Mouse (Mus musculus): Measurements from ENCODE around the gene Slc25a25. TPM values are rescaled to one million over a fixed set of nuclear protein-coding genes. Genes with fewer than 3 reads are reported as not detected.

Slc25a25 gene
- polyA plus RNA-seq, 1 experiment, result 11.4 TPM

DNA sequence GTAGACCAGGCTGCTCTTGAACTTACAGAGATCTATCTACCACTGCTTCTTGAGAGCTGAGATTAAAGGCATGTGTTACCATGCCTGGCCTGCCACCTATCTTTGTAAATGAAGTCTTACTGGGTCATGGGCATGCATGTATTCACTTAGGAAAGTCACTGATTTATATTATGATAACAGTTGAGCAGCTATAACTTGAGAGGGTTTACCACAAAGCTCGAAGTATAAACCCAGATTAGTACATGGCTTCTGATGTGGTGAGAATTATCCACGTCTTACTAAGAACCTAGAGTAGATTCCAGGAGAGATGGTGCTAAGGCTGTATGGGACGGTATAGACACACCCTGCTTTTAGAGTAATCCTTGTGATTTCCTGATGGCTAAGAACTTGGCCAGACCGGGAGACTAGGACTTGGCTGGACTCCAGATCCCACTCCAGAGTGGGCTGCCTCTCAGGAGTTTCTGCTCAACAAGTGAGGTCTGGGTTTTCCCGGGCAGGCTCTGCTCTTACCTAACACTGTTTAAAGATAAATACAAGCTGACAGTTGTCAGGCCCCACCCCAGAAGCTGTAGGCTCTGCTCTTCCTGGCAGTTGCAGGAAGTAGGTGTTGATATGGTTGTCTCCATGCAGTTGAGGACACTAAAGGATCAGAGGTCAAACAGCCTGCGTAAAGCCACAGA is 13.1 kb upstream of the Slc25a25 start:
- H3K27ac ChIP-seq (ENCODE audit: insufficient read depth, low read length), result no peak overlapping the region
- H3K4me3 ChIP-seq (ENCODE audit: extremely low read depth, insufficient read depth, insufficient read length), result no peak overlapping the region
- H3K36me3 ChIP-seq (ENCODE audit: control insufficient read depth, insufficient read depth, low read length), result no peaks in the 10 kb centered on the region
- no peaks in the 10 kb centered on the region for H3K27me3 ChIP-seq (ENCODE audit: control insufficient read depth, insufficient read depth, low read length)
- 59% methylated on average over 6 of the region's 6 CpGs for WGBS
- DNase-seq (ENCODE audit: low read depth in 1 of 2, low spot score in 2 of 2), result no peak
- no peak for TF ChIP-seq POLR2A (IDR thresholded peaks at IDR 0.05; ENCODE audit: low read depth, low read length)
- TF ChIP-seq CTCF (IDR thresholded peaks at IDR 0.05; ENCODE audit: extremely low read depth, insufficient read depth, insufficient read length, insufficient replicate concordance), result no peak
- no peaks in the 10 kb centered on the region; the same call in 1 of the 2 replicates for H3K4me1 ChIP-seq (ENCODE audit: control insufficient read depth, insufficient read depth, insufficient read length)

DNA sequence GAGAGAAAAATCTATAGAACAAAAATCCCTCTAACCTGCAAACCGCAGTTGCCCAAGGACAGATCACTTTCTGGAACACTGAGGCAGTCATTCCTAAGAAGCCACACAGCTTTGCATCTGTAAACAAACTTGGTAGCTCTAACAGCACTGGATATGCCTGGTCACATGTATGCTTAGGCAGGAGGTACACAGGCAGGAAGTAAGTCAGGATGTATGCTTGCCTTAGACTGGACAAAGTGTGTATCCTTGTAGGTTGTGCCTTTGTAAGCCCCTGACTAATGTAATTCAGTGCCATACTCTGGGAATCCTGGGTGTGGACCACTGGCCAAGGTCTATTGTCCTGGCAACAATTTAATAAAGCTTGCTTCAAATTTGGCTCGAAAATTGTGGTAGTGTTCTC is 12.5 kb upstream of the Slc25a25 start:
- WGBS, result 80% methylated on average over 2 of the region's 2 CpGs
- no peak for TF ChIP-seq POLR2A (IDR thresholded peaks at IDR 0.05; ENCODE audit: low read depth, low read length)
- TF ChIP-seq CTCF (IDR thresholded peaks at IDR 0.05; ENCODE audit: extremely low read depth, insufficient read depth, insufficient read length, insufficient replicate concordance), result no peak
- Histone ChIP-seq H3K4me3 (ENCODE audit: extremely low read depth, insufficient read depth, insufficient read length) (no peak overlapping the region), H3K27ac (ENCODE audit: insufficient read depth, low read length) (no peak overlapping the region), H3K27me3 (ENCODE audit: control insufficient read depth, insufficient read depth, low read length) (no peaks in the 10 kb centered on the region), H3K4me1 (ENCODE audit: control insufficient read depth, insufficient read depth, insufficient read length) (no peaks in the 10 kb centered on the region; the same call in 1 of the 2 replicates), H3K36me3 (ENCODE audit: control insufficient read depth, insufficient read depth, low read length) (no peaks in the 10 kb centered on the region)
- no peak for DNase-seq (ENCODE audit: low read depth in 1 of 2, low spot score in 2 of 2)

- Histone ChIP-seq H3K27ac (ENCODE audit: insufficient read depth, low read length) (no peak overlapping the region), H3K27me3 (ENCODE audit: control insufficient read depth, insufficient read depth, low read length) (no peaks in the 10 kb centered on the region), H3K36me3 (ENCODE audit: control insufficient read depth, insufficient read depth, low read length) (peaks cover 7% of the 10 kb centered on the region), H3K4me1 (ENCODE audit: control insufficient read depth, insufficient read depth, insufficient read length) (no peaks in the 10 kb centered on the region; the same call in 1 of the 2 replicates), H3K4me3 (ENCODE audit: extremely low read depth, insufficient read depth, insufficient read length) (no peak overlapping the region)
- no peak for DNase-seq (ENCODE audit: low read depth in 1 of 2, low spot score in 2 of 2)
- over 99% methylated on average over 2 of the region's 2 CpGs for WGBS
- TF ChIP-seq POLR2A (IDR thresholded peaks at IDR 0.05; ENCODE audit: low read depth, low read length) (no peak), CTCF (IDR thresholded peaks at IDR 0.05; ENCODE audit: extremely low read depth, insufficient read depth, insufficient read length, insufficient replicate concordance) (no peak)
These were observed 8.4 kb upstream of the Slc25a25 start for GRCm38 (mm10) chr2:32459657-32460056.

DNA sequence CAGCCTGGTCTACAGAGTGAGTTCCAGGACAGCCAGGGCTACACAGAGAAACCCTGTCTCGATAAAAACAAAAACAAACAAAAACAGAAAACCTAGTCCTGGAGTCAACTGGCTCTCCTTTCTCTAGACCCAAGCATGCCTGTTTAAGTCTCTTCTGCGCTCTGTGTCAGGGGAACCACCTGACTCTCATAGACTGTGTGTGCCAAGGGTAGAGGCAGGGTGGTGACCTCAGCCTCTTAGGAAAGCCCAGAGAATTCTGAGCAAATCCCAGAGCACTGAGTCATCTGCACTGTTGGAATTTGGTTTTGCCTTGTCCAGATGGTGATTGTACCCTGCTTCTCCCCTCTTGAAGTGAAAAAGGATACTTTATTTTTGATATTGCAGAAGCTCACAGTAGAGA is 7.1 kb upstream of the Slc25a25 start:
- H3K27ac ChIP-seq (ENCODE audit: insufficient read depth, low read length), result no peak overlapping the region
- no peak overlapping the region for H3K4me3 ChIP-seq (ENCODE audit: extremely low read depth, insufficient read depth, insufficient read length)
- H3K36me3 ChIP-seq (ENCODE audit: control insufficient read depth, insufficient read depth, low read length), result peaks cover 7% of the 10 kb centered on the region
- no peaks in the 10 kb centered on the region for H3K4me1 ChIP-seq (ENCODE audit: control insufficient read depth, insufficient read depth, insufficient read length)
- no peaks in the 10 kb centered on the region for H3K27me3 ChIP-seq (ENCODE audit: control insufficient read depth, insufficient read depth, low read length)
- DNase-seq (ENCODE audit: low read depth in 1 of 2, low spot score in 2 of 2), result no peak
- 82% methylated on average over 2 of the region's 2 CpGs for WGBS
- no peak for TF ChIP-seq CTCF (IDR thresholded peaks at IDR 0.05; ENCODE audit: extremely low read depth, insufficient read depth, insufficient read length, insufficient replicate concordance)
- no peak for TF ChIP-seq POLR2A (IDR thresholded peaks at IDR 0.05; ENCODE audit: low read depth, low read length)

DNA sequence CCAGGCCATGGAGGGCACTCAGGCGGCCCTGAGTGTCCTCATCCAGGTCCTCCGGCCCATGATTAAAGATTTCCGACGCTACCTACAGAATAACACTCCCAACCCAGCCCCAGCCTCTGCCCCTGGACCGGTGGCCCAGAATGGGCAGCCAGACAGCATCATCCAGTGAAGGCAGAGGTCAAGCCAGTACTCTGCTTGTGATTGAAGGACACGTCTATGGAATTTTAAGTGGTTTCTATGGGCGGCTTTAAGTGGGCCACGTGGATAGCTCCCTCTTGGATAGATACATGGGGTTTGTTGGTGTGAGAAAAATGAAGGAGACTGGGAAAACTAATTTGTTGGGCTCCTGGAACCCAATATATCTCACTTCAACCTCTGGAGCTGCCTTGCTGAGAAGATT is 3.9 kb upstream of the Slc25a25 start:
- WGBS, result 92% methylated on average over 8 of the region's 8 CpGs
- no peaks in the 10 kb centered on the region for H3K27me3 ChIP-seq (ENCODE audit: control insufficient read depth, insufficient read depth, low read length)
- peaks cover 7% of the 10 kb centered on the region for H3K36me3 ChIP-seq (ENCODE audit: control insufficient read depth, insufficient read depth, low read length)
- H3K27ac ChIP-seq (ENCODE audit: insufficient read depth, low read length), result no peak overlapping the region
- no peak for DNase-seq (ENCODE audit: low read depth in 1 of 2, low spot score in 2 of 2)
- H3K4me1 ChIP-seq (ENCODE audit: control insufficient read depth, insufficient read depth, insufficient read length), result peaks cover 8% of the 10 kb centered on the region
- H3K4me3 ChIP-seq (ENCODE audit: extremely low read depth, insufficient read depth, insufficient read length), result no peak overlapping the region
- TF ChIP-seq CTCF (IDR thresholded peaks at IDR 0.05; ENCODE audit: extremely low read depth, insufficient read depth, insufficient read length, insufficient replicate concordance) (no peak), POLR2A (IDR thresholded peaks at IDR 0.05; ENCODE audit: low read depth, low read length) (no peak)

DNA sequence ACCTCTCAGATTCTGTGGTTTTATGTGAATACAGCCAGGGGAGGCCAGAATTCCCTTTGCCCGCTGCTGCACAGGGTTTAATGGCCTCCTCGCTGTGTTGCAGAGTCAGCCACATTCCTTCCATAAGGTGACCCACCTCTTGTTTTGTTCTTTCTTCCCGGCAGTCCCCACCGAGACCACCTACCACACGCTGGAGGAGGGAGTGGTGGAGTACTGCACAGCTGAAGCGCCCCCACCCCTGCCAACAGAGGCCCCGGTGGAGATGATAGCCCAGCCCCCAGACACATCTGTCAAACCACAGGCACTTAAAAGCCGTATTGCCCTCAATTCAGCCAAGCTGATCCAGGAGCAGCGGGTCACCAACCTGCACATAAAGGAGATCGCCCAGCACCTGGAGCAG is 3.4 kb upstream of the Slc25a25 start:
- WGBS, result 90% methylated on average over 10 of the region's 10 CpGs
- no peak overlapping the region for H3K27ac ChIP-seq (ENCODE audit: insufficient read depth, low read length)
- H3K27me3 ChIP-seq (ENCODE audit: control insufficient read depth, insufficient read depth, low read length), result no peaks in the 10 kb centered on the region
- peaks cover 7% of the 10 kb centered on the region for H3K36me3 ChIP-seq (ENCODE audit: control insufficient read depth, insufficient read depth, low read length)
- no peak overlapping the region for H3K4me3 ChIP-seq (ENCODE audit: extremely low read depth, insufficient read depth, insufficient read length)
- H3K4me1 ChIP-seq (ENCODE audit: control insufficient read depth, insufficient read depth, insufficient read length), result peaks cover 8% of the 10 kb centered on the region
- no peak for DNase-seq (ENCODE audit: low read depth in 1 of 2, low spot score in 2 of 2)
- TF ChIP-seq POLR2A (IDR thresholded peaks at IDR 0.05; ENCODE audit: low read depth, low read length) (no peak), CTCF (IDR thresholded peaks at IDR 0.05; ENCODE audit: extremely low read depth, insufficient read depth, insufficient read length, insufficient replicate concordance) (no peak)

GRCm38 (mm10) chr2:32453641-32454303 is 2.5 kb upstream of the Slc25a25 start:
- DNase-seq (ENCODE audit: low read depth in 1 of 2, low spot score in 2 of 2), result no peak
- peaks cover 7% of the 10 kb centered on the region for H3K36me3 ChIP-seq (ENCODE audit: control insufficient read depth, insufficient read depth, low read length)
- WGBS, result 78% methylated on average over 5 of the region's 5 CpGs
- no peak for TF ChIP-seq CTCF (IDR thresholded peaks at IDR 0.05; ENCODE audit: extremely low read depth, insufficient read depth, insufficient read length, insufficient replicate concordance)
- TF ChIP-seq POLR2A (IDR thresholded peaks at IDR 0.05; ENCODE audit: low read depth, low read length), result no peak
- H3K27me3 ChIP-seq (ENCODE audit: control insufficient read depth, insufficient read depth, low read length), result no peaks in the 10 kb centered on the region
- peaks cover 8% of the 10 kb centered on the region for H3K4me1 ChIP-seq (ENCODE audit: control insufficient read depth, insufficient read depth, insufficient read length)
- H3K4me3 ChIP-seq (ENCODE audit: extremely low read depth, insufficient read depth, insufficient read length), result no peak overlapping the region
- H3K27ac ChIP-seq (ENCODE audit: insufficient read depth, low read length), result no peak overlapping the region

Data from spleen, adult 2 months (tissue).